Mouse (Mus musculus) bone marrow, adult 2 months (tissue): ENCODE results near the gene Slc6a2. TPM values are rescaled to one million over a fixed set of nuclear protein-coding genes. Genes with fewer than 3 reads are reported as not detected.

ENCODE experiments used
- H3K27ac ChIP-seq: fragments of 200-500 bp; 2 replicates; pipeline ENCODE4 v1.5.1; 2012; ENCODE audit warnings: low read depth, mild to moderate bottlenecking, control low read depth, inconsistent platforms, low read length; ENCODE audit not compliant: control insufficient read depth, poor library complexity, insufficient read depth
- H3K4me1 ChIP-seq: fragments of 200-500 bp; 2 replicates; pipeline ENCODE4 v1.6.1; 2011; ENCODE audit warnings: low read length; ENCODE audit not compliant: control insufficient read depth, insufficient read depth
- H3K4me3 ChIP-seq: fragments of 200-500 bp; replicated peaks from 2 replicates; pipeline ENCODE3; 2011; ENCODE audit warnings: mild to moderate bottlenecking, low read depth, low read length, control low read depth; ENCODE audit not compliant: control insufficient read depth
- CTCF ChIP-seq: fragments of 200-500 bp; IDR thresholded peaks from 2 replicates; pipeline ENCODE4 v1.5.1; 2011; ENCODE audit warnings: low read length, control low read depth; ENCODE audit not compliant: control insufficient read depth, insufficient read depth
- POLR2A ChIP-seq: fragments of 200-500 bp; IDR thresholded peaks from 2 replicates; pipeline ENCODE4 v1.6.1; 2011; ENCODE audit warnings: low read depth, mild to moderate bottlenecking, control low read depth, low read length, borderline replicate concordance; ENCODE audit not compliant: control insufficient read depth
- WGBS: fragments of 180-500 bp; shearing (Covaris S2); methylation state at CpG from one replicate; pipeline ENCODE4 v1.1.7; 2018; 5-methylcytosine and 5-hydroxymethylcytosine counted together
- polyA plus RNA-seq: library from polyadenylated mRNA; stranded (reverse); fragments of >200 nt; gene quantifications from 2 replicates; pipeline ENCODE4 v1.2.4, GENCODE M21; 2011; ENCODE audit warnings: low replicate concordance; ENCODE audit not compliant: missing spikeins, insufficient read depth, insufficient read length

Slc6a2 gene
- polyA plus RNA-seq, 1 experiment, result not detected

DNA sequence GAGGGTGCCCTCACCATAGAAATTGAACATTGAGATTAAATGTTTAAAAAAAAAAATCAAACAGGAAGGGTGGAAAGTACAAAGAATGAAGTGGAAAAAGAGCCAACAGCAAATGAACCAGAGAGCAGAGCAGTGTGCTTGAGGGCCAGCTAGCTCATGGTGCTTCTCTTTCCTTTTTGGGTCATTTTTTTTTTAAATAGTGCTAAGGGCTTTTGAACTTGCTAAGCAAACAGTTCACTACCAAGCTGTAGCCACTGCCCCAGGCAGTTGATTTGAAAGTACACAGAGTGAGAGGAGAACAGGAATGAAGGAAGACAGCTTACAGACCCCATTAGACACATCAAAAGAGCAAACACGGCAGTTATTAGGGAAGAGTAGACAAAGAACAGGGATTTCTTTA, 83.2 kb downstream of the Slc6a2 start:
- Histone ChIP-seq H3K27ac (no peak overlapping the region), H3K4me1 (no peaks in the 10 kb centered on the region), H3K4me3 (no peak overlapping the region)
- WGBS, result 58% methylated on average over 1 of the region's 1 CpGs
- TF ChIP-seq CTCF, result no peak
- no peak for TF ChIP-seq POLR2A

DNA sequence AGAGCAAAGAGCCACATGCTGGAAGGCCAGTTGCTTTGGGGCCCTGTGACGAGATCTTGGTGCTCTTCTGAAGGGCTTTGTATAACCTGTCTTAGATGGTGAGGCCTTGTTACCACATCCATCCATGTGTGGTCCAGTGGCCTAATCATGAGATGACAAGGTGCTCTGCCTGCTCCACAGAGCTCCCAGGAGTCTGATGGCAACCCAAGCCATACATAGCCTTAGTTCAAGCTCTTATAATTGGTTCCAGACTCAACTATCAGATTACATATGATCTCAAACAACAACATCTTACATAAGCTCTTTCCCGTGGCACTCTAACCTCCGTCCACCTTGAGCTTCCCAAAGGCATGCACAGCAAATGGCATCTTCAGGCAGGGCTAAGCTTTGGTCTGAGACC, 88.2 kb downstream of the Slc6a2 start, which contains the start of gene Ces1a:
Gene Ces1a, minus strand, starts transcription at position 101 of the 400 bp plus-strand sequence.
- WGBS, result 74% methylated on average over 3 of the region's 3 CpGs
- TF ChIP-seq CTCF (no peak), POLR2A (no peak)
- H3K4me1 ChIP-seq, result no peaks in the 10 kb centered on the region
- H3K4me3 ChIP-seq, result no peak within 1 kb of the TSS
- H3K27ac ChIP-seq, result no peak within 1 kb of the TSS

DNA sequence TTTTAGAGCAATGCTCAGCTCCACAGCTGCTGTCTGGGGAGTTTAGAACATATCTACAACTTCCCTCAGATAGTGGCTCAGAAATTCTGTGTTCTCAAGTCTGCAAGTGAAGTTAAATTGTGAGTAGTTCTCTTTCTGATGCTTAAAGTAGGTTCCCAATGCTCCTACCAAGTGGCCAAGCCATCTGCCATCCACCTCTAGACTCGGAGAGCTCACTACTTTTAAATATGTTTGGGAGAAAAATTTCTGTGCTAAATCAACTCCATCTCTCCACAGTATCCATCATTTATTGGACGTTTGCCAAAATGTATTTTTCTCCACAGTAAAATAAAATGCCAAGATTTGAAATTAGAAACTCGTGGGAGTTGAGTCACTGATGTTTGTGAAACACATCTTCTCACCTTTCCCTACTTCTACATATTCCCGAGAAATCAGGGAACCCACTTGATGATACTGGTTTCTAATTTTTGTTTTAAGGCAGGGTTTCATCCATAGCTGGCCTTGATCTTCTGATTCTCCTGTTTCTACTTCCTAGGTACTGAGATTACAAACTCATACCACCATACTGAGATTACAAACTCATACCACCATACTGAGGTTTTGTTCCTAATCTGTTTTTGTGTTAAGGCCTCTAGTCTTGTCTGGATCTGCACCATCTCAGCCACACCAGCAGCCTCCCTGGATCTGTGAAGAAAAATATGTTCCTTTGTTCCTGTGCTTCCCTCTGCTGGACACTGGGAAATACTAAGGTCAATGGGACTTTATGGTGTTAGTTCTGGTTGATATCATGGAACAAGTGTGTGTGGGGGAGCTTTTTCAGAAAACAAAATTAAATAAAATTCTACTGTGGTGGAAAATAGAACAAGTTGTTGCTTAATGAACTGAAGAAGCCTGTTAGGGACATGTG, 88.9 kb downstream of the Slc6a2 start:
- Histone ChIP-seq H3K4me3 (no peak overlapping the region), H3K4me1 (no peaks in the 10 kb centered on the region), H3K27ac (no peak overlapping the region)
- TF ChIP-seq POLR2A (no peak), CTCF (no peak)
- 48% methylated on average over 4 of the region's 4 CpGs for WGBS

Other genes with a start within 250 kb of the Slc6a2 start
- 3.0 and 9.6 TPM in 2 replicates for gene Mmp2, start 132.8 kb upstream of the Slc6a2 start, polyA plus RNA-seq
- 8.1 and 14.8 TPM in 2 replicates for gene Lpcat2, start 104.7 kb upstream of the Slc6a2 start, polyA plus RNA-seq
- gene Capns2, start 58.7 kb upstream of the Slc6a2 start, polyA plus RNA-seq, result 2.0 TPM in 1 of 2 replicates, not detected in the other
- gene Ces1a, start 88.1 kb downstream of the Slc6a2 start, polyA plus RNA-seq, result not detected in 2 replicates
- 0.77 TPM in 1 of 2 replicates, not detected in the other for gene Ces1b, start 119.9 kb downstream of the Slc6a2 start, polyA plus RNA-seq
- 1.8 and 8.6 TPM in 2 replicates for gene Ces1c, start 171.2 kb downstream of the Slc6a2 start, polyA plus RNA-seq
- 7.8 TPM in 1 of 2 replicates, not detected in the other for gene Ces1d, start 237.8 kb downstream of the Slc6a2 start, polyA plus RNA-seq